ENCODE assay signal across 26 mouse cellular contexts in the genomic region with DNA sequence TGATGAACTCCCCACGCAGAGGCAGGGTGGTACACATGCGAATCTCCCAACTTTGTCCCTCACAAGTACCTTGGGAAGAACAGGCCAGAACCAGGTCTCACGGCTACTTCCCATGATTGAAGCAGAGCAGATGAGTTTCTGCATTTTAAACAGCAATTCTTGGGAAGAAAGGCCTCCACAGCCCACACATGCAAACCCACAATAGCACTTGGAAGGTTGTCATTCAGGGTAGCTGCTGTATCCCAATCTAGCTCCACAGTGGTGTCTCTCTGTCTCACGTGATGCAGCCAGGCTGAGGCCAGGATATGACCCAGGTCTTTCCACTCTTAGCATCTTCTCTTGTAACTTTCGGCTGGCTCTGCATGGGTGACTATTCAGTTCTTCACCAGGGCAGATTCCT.
"Had no signal": no experiment of that assay in that cellular context is flagged by ENCODE, and none has a peak within 500 bp of the region (broad histone marks: within the 10 kb centered on the region; RNA-seq: fewer than 3 reads in every experiment).

No protein-coding gene starts in this region.

- DNase-seq: gastrocnemius, adult 2 months; gastrocnemius, postnatal 10 days; gastrocnemius, postnatal 25 days; heart, adult 2 months; heart, postnatal 4 days; kidney, adult 18-20 months; kidney, adult 8-10 months; kidney, postnatal 14 days; kidney, postnatal 4 days; liver; liver, embryonic 13.5 days had no signal

- H3K27ac ChIP-seq: gastrocnemius, adult 2 months; heart, adult 2 months; heart, embryonic 13.5 days; heart, embryonic 15.5 days; hindbrain, embryonic 10.5 days; hindbrain, embryonic 12.5 days; hindbrain, embryonic 14.5 days; kidney, postnatal 0 days; layer of hippocampus, adult 2 months; left cerebral cortex, adult 2 months; limb, embryonic 10.5 days; limb, embryonic 12.5 days; liver, embryonic 13.5 days; liver, embryonic 15.5 days had no signal

- H3K27me3 ChIP-seq: heart, embryonic 15.5 days; hindbrain, embryonic 12.5 days; limb, embryonic 12.5 days; liver, embryonic 13.5 days; liver, embryonic 15.5 days had no signal

- H3K9me3 ChIP-seq: heart, embryonic 13.5 days; heart, embryonic 15.5 days; hindbrain, embryonic 10.5 days; hindbrain, embryonic 12.5 days; limb, embryonic 10.5 days; limb, embryonic 12.5 days; liver, embryonic 13.5 days; liver, embryonic 15.5 days had no signal

- H3K36me3 ChIP-seq: heart, embryonic 13.5 days; heart, embryonic 15.5 days; hindbrain, embryonic 10.5 days; hindbrain, embryonic 12.5 days; limb, embryonic 10.5 days; limb, embryonic 12.5 days; liver, embryonic 13.5 days; liver, embryonic 15.5 days had no signal

- H3K4me3 ChIP-seq: gastrocnemius, adult 2 months; heart, adult 2 months; heart, embryonic 13.5 days; heart, embryonic 15.5 days; hindbrain, embryonic 10.5 days; hindbrain, embryonic 12.5 days; layer of hippocampus, adult 2 months; left cerebral cortex, adult 2 months; limb, embryonic 10.5 days; limb, embryonic 12.5 days; liver, embryonic 13.5 days; liver, embryonic 15.5 days had no signal

- H3K4me1 ChIP-seq: liver, embryonic 13.5 days had no signal

- H3K9ac ChIP-seq: heart, embryonic 13.5 days; heart, embryonic 15.5 days; hindbrain, embryonic 12.5 days; hindbrain, embryonic 14.5 days; limb, embryonic 12.5 days; liver, embryonic 13.5 days; liver, embryonic 15.5 days had no signal

- H3K4me2 ChIP-seq: heart, embryonic 11.5 days; heart, embryonic 13.5 days; heart, embryonic 15.5 days; hindbrain, embryonic 12.5 days; hindbrain, embryonic 14.5 days; limb, embryonic 12.5 days; liver, embryonic 11.5 days; liver, embryonic 13.5 days; liver, embryonic 15.5 days had no signal

- ATAC-seq: hindbrain, embryonic 16.5 days; intestine, postnatal 0 days had no signal
